Mouse (Mus musculus): ENCODE data around the gene Trpm1. TPM values are rescaled to one million over a fixed set of nuclear protein-coding genes. Genes with fewer than 3 reads are reported as not detected.

Gene Trpm1
- total and polyA plus RNA-seq, 3 experiments = 0.55 TPM; not detected in 2

- no peak for ATAC-seq (ENCODE audit: extremely low read depth, insufficient number of reproducible peaks, low FRiP score, poor library complexity, severe bottlenecking)
- no peak for DNase-seq (ENCODE audit: low spot score)
- H3K4me1 ChIP-seq (ENCODE audit: insufficient read depth, low read depth, low read length) = no peaks in the 10 kb centered on the region
- TF ChIP-seq TAL1 (conservative IDR thresholded peaks at IDR 0.05; ENCODE audit: low read depth, low read length) (no peak), CTCF (IDR thresholded peaks at IDR 0.05; ENCODE audit: low read depth, low read length) (no peak), POLR2AphosphoS5 (IDR thresholded peaks at IDR 0.05; ENCODE audit: insufficient replicate concordance, low read depth, low read length) (no peak), GATA2 (IDR thresholded peaks at IDR 0.05; ENCODE audit: borderline replicate concordance, low read depth, low read length) (no peak), GATA1 (IDR thresholded peaks at IDR 0.05; ENCODE audit: borderline replicate concordance, low read length) (no peak)
- H3K36me3 ChIP-seq (replicated peaks) = no peaks in the 10 kb centered on the region
- H3K9me3 ChIP-seq (replicated peaks) = no peaks in the 10 kb centered on the region
- 0 out of 2 replicates have a peak, but pooled peaks cover 4% of the 10 kb centered on the region for H3K27me3 ChIP-seq (ENCODE audit: insufficient read depth, low read length)
- H3K4me3 ChIP-seq (ENCODE audit: low read depth, low read length) = no peak overlapping the region
Observed at GRCm38 (mm10) chr7:64242424-64242823, 88.8 kb downstream of the Trpm1 start.

DNA sequence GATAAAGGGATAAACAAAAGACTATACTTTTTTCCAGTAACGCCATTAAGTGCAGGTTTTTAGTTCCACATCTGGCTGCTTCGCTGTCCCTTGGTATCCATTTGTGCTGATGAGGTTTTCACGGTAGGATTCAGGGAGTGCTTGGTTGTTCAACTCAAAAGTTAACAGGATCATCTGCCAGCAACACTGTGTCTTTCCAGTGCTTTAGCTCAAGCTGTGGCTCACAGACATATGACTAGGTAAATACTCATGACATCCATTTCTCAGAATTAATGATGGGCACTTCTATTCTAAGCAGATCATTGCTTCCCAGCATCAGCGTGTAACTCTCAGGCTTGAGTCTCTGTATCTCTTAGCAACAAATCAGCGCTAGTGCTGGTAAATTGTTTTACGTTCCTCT is 90.7 kb downstream of the Trpm1 start:
- H3K4me3 ChIP-seq (ENCODE audit: low read depth, low read length) = no peak overlapping the region
- no peaks in the 10 kb centered on the region for H3K4me1 ChIP-seq (ENCODE audit: insufficient read depth, low read depth, low read length)
- H3K36me3 ChIP-seq (replicated peaks) = no peaks in the 10 kb centered on the region
- DNase-seq (ENCODE audit: low spot score) (no peak), ATAC-seq (ENCODE audit: extremely low read depth, insufficient number of reproducible peaks, low FRiP score, poor library complexity, severe bottlenecking) (no peak)
- H3K9me3 ChIP-seq (replicated peaks) = no peaks in the 10 kb centered on the region
- H3K27me3 ChIP-seq (ENCODE audit: insufficient read depth, low read length) = peaks cover 6% of the 10 kb centered on the region; the same call in 1 of the 2 replicates
- TF ChIP-seq GATA1 (IDR thresholded peaks at IDR 0.05; ENCODE audit: borderline replicate concordance, low read length) = no peak
- TF ChIP-seq POLR2AphosphoS5 (IDR thresholded peaks at IDR 0.05; ENCODE audit: insufficient replicate concordance, low read depth, low read length) = no peak
- no peak for TF ChIP-seq CTCF (IDR thresholded peaks at IDR 0.05; ENCODE audit: low read depth, low read length)
- TF ChIP-seq GATA2 (IDR thresholded peaks at IDR 0.05; ENCODE audit: borderline replicate concordance, low read depth, low read length) = no peak
- TF ChIP-seq TAL1 (conservative IDR thresholded peaks at IDR 0.05; ENCODE audit: low read depth, low read length) = no peak

GRCm38 (mm10) chr7:64246713-64247112 is 93.1 kb downstream of the Trpm1 start:
- Histone ChIP-seq H3K9me3 (replicated peaks) (no peaks in the 10 kb centered on the region), H3K36me3 (replicated peaks) (no peaks in the 10 kb centered on the region), H3K27me3 (ENCODE audit: insufficient read depth, low read length) (peaks cover 6% of the 10 kb centered on the region; the same call in 1 of the 2 replicates), H3K4me3 (ENCODE audit: low read depth, low read length) (no peak overlapping the region), H3K4me1 (ENCODE audit: insufficient read depth, low read depth, low read length) (no peaks in the 10 kb centered on the region)
- no peak for ATAC-seq (ENCODE audit: extremely low read depth, insufficient number of reproducible peaks, low FRiP score, poor library complexity, severe bottlenecking)
- no peak for TF ChIP-seq TAL1 (conservative IDR thresholded peaks at IDR 0.05; ENCODE audit: low read depth, low read length)
- no peak for TF ChIP-seq POLR2AphosphoS5 (IDR thresholded peaks at IDR 0.05; ENCODE audit: insufficient replicate concordance, low read depth, low read length)
- no peak for TF ChIP-seq GATA1 (IDR thresholded peaks at IDR 0.05; ENCODE audit: borderline replicate concordance, low read length)
- no peak for TF ChIP-seq GATA2 (IDR thresholded peaks at IDR 0.05; ENCODE audit: borderline replicate concordance, low read depth, low read length)
- no peak for TF ChIP-seq CTCF (IDR thresholded peaks at IDR 0.05; ENCODE audit: low read depth, low read length)
- DNase-seq (ENCODE audit: low spot score) = no peak

- peaks cover 3% of the 10 kb centered on the region; the same call in 1 of the 2 replicates for H3K27me3 ChIP-seq (ENCODE audit: insufficient read depth, low read length)
- H3K36me3 ChIP-seq (replicated peaks) = no peaks in the 10 kb centered on the region
- no peaks in the 10 kb centered on the region for H3K4me1 ChIP-seq (ENCODE audit: insufficient read depth, low read depth, low read length)
- TF ChIP-seq POLR2AphosphoS5 (IDR thresholded peaks at IDR 0.05; ENCODE audit: insufficient replicate concordance, low read depth, low read length) (no peak), GATA1 (IDR thresholded peaks at IDR 0.05; ENCODE audit: borderline replicate concordance, low read length) (no peak), GATA2 (IDR thresholded peaks at IDR 0.05; ENCODE audit: borderline replicate concordance, low read depth, low read length) (no peak), CTCF (IDR thresholded peaks at IDR 0.05; ENCODE audit: low read depth, low read length) (no peak), TAL1 (conservative IDR thresholded peaks at IDR 0.05; ENCODE audit: low read depth, low read length) (no peak)
- DNase-seq (ENCODE audit: low spot score) (no peak), ATAC-seq (ENCODE audit: extremely low read depth, insufficient number of reproducible peaks, low FRiP score, poor library complexity, severe bottlenecking) (no peak)
- H3K9me3 ChIP-seq (replicated peaks) = no peaks in the 10 kb centered on the region
- no peak overlapping the region for H3K4me3 ChIP-seq (ENCODE audit: low read depth, low read length)
Observed at GRCm38 (mm10) chr7:64248352-64248751, 94.7 kb downstream of the Trpm1 start.

- H3K36me3 ChIP-seq (replicated peaks) = no peaks in the 10 kb centered on the region
Observed at GRCm38 (mm10) chr7:64249715-64250114, 96.1 kb downstream of the Trpm1 start.

GRCm38 (mm10) chr7:64250417-64250816 is 96.8 kb downstream of the Trpm1 start:
- Histone ChIP-seq H3K4me3 (ENCODE audit: low read depth, low read length) (no peak overlapping the region), H3K27me3 (ENCODE audit: insufficient read depth, low read length) (peaks cover 3% of the 10 kb centered on the region; the same call in 1 of the 2 replicates), H3K36me3 (replicated peaks) (no peaks in the 10 kb centered on the region), H3K9me3 (replicated peaks) (no peaks in the 10 kb centered on the region), H3K4me1 (ENCODE audit: insufficient read depth, low read depth, low read length) (no peaks in the 10 kb centered on the region)
- ATAC-seq (ENCODE audit: extremely low read depth, insufficient number of reproducible peaks, low FRiP score, poor library complexity, severe bottlenecking) (no peak), DNase-seq (ENCODE audit: low spot score) (no peak)
- TF ChIP-seq CTCF (IDR thresholded peaks at IDR 0.05; ENCODE audit: low read depth, low read length) (no peak), TAL1 (conservative IDR thresholded peaks at IDR 0.05; ENCODE audit: low read depth, low read length) (no peak), GATA1 (IDR thresholded peaks at IDR 0.05; ENCODE audit: borderline replicate concordance, low read length) (no peak), GATA2 (IDR thresholded peaks at IDR 0.05; ENCODE audit: borderline replicate concordance, low read depth, low read length) (no peak)

More at GRCm38 (mm10) chr7:64249715-64250114, 96.1 kb downstream of the Trpm1 start:
- TF ChIP-seq GATA1 (IDR thresholded peaks at IDR 0.05; ENCODE audit: borderline replicate concordance, low read length) (no peak), CTCF (IDR thresholded peaks at IDR 0.05; ENCODE audit: low read depth, low read length) (no peak)
- Histone ChIP-seq H3K4me1 (ENCODE audit: insufficient read depth, low read depth, low read length) (no peaks in the 10 kb centered on the region), H3K27me3 (ENCODE audit: insufficient read depth, low read length) (peaks cover 3% of the 10 kb centered on the region; the same call in 1 of the 2 replicates), H3K4me3 (ENCODE audit: low read depth, low read length) (no peak overlapping the region), H3K9me3 (replicated peaks) (no peaks in the 10 kb centered on the region)
- ATAC-seq (ENCODE audit: extremely low read depth, insufficient number of reproducible peaks, low FRiP score, poor library complexity, severe bottlenecking) (no peak), DNase-seq (ENCODE audit: low spot score) (no peak)
